8 mouse cellular contexts compared by ENCODE assay signal in genomic region chr14:25378717-25379224, GRCm38 (mm10).
A peak's percentile ranks its signal among the peaks of the same experiment; 100 is the strongest.
DNase-seq lines count a peak whose midpoint lies in the region; ATAC-seq and TF ChIP-seq lines count a peak whose summit lies in the region.

No protein-coding gene starts in this region.

- no peaks in the 10 kb centered on the region for H3K36me3 ChIP-seq in intestine, embryonic 15.5 days
- no peaks in the 10 kb centered on the region for H3K36me3 ChIP-seq in liver, postnatal 0 days (replicated peaks; ENCODE audit: insufficient read depth, low read length)
- no peaks in the 10 kb centered on the region for H3K36me3 ChIP-seq in neural tube, embryonic 13.5 days

- no peak for TF ChIP-seq CTCF in liver, postnatal 0 days (IDR thresholded peaks at IDR 0.05; ENCODE audit: low read depth)

- peaks cover 20% of the 10 kb centered on the region for H3K4me1 ChIP-seq in intestine, embryonic 15.5 days (replicated peaks)
- peaks cover 7% of the 10 kb centered on the region for H3K4me1 ChIP-seq in liver, postnatal 0 days (ENCODE audit: insufficient read depth)
- H3K4me1 ChIP-seq in neural tube, embryonic 13.5 days (replicated peaks) = peaks cover 49% of the 10 kb centered on the region

- H3K4me3 ChIP-seq in intestine, embryonic 15.5 days (replicated peaks) = peak overlapping the region; percentile 41
- H3K4me3 ChIP-seq in liver, postnatal 0 days (ENCODE audit: low read depth, low read length) = peak overlapping the region; percentile 48
- peak overlapping the region; percentile 40 for H3K4me3 ChIP-seq in neural tube, embryonic 13.5 days

- H3K4me2 ChIP-seq in intestine, embryonic 15.5 days (replicated peaks) = peak overlapping the region; percentile 68
- H3K4me2 ChIP-seq in liver, postnatal 0 days (ENCODE audit: low read depth, low read length) = peak overlapping the region; percentile 72
- peak overlapping the region; percentile 69 for H3K4me2 ChIP-seq in neural tube, embryonic 13.5 days

- TF ChIP-seq EP300 in liver, postnatal 0 days (IDR thresholded peaks at IDR 0.05; ENCODE audit: low read depth) = no peak

- peak overlapping the region; percentile 93 for H3K27ac ChIP-seq in intestine, embryonic 15.5 days
- peak overlapping the region; percentile 95 for H3K27ac ChIP-seq in liver, postnatal 0 days (ENCODE audit: low read depth)
- peak overlapping the region; percentile 100 for H3K27ac ChIP-seq in neural tube, embryonic 13.5 days (replicated peaks)

- 5% methylated on average over 13 of the region's 13 CpGs for WGBS in intestine, embryonic 15.5 days
- 7% methylated on average over 13 of the region's 13 CpGs for WGBS in liver, postnatal 0 days (ENCODE audit: insufficient replicate concordance)
- 2% methylated on average over 13 of the region's 13 CpGs for WGBS in neural tube, embryonic 13.5 days

- DNase-seq in layer of hippocampus, adult 11-12 months (ENCODE audit: low spot score) = peak; percentile 34
- no peak for DNase-seq in layer of hippocampus, adult 9-10 months (ENCODE audit: low spot score)
- DNase-seq in cerebellum, postnatal 25 days = peak; percentile 58 to 61
- no peak for DNase-seq in liver, postnatal 0 days
- no peak for DNase-seq in ovary, postnatal 36 days (ENCODE audit: low spot score)

- peak overlapping the region; percentile 60 for H3K9ac ChIP-seq in intestine, embryonic 15.5 days
- H3K9ac ChIP-seq in liver, postnatal 0 days (replicated peaks) = peak overlapping the region; percentile 75
- peak overlapping the region; percentile 85 for H3K9ac ChIP-seq in neural tube, embryonic 13.5 days

- no peaks in the 10 kb centered on the region for H3K9me3 ChIP-seq in intestine, embryonic 15.5 days
- H3K9me3 ChIP-seq in liver, postnatal 0 days (ENCODE audit: low read length) = no peaks in the 10 kb centered on the region
- H3K9me3 ChIP-seq in neural tube, embryonic 13.5 days = no peaks in the 10 kb centered on the region

- no peaks in the 10 kb centered on the region for H3K27me3 ChIP-seq in intestine, embryonic 15.5 days (replicated peaks)
- H3K27me3 ChIP-seq in liver, postnatal 0 days (ENCODE audit: insufficient read depth, low read length) = no peaks in the 10 kb centered on the region
- no peaks in the 10 kb centered on the region for H3K27me3 ChIP-seq in neural tube, embryonic 13.5 days

- peak; percentile 78 for ATAC-seq in granulocyte monocyte progenitor cell, adult 5-6 weeks (replicated peaks; ENCODE audit: poor library complexity, severe bottlenecking)
- ATAC-seq in intestine, embryonic 15.5 days = peak; percentile 26; the same call in 1 of the 2 replicates
- ATAC-seq in liver, postnatal 0 days = no peak
- ATAC-seq in neural tube, embryonic 13.5 days (ENCODE audit: low read depth) = peak; percentile 17

Comparison
In these comparisons a context has a peak if more than half of its experiments do, and no peak if none do; other contexts are left out.
1. DNase-seq: peak in layer of hippocampus, adult 11-12 months (single experiment) and cerebellum, postnatal 25 days (2 of 2); none in layer of hippocampus, adult 9-10 months (single experiment), liver, postnatal 0 days (single experiment) and ovary, postnatal 36 days (single experiment).
2. Peak in every context shown above with its lines, with median percentiles within 50 percentile points of each other: H3K27ac ChIP-seq, H3K4me2 ChIP-seq, H3K4me3 ChIP-seq and H3K9ac ChIP-seq.